Mouse (Mus musculus): ENCODE results near the gene Carnmt1. TPM values are rescaled to one million over a fixed set of nuclear protein-coding genes. Genes with fewer than 3 reads are reported as not detected.
A peak's percentile ranks its signal among the peaks of the same experiment; 100 is the strongest.

Gene Carnmt1
- 3.1 and 5.8 TPM in 2 replicates for polyA plus RNA-seq (2012; rRNA removed)

DNA sequence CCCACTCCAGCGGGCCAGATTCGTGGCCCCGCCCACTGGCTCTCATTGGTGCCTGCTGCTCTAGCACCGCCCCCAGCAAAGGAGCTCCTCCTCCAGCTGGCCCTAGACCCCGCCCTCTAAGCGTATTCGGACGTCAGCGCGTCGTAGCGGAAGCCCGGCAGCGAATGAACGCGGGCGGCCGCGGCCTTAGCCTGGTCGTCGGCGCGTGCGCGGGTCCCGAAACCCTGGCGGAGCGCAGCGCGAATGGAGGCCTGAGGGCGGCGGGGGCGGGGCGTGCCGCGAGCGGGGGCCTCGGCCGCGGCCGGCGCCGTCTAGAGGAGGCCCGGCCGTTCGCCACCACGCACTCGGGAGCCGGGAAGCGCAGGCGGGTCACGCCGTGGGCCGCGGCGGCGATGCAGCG lies at the start of gene Carnmt1:
Gene Carnmt1 (plus strand): TSS at position 157 of the 400 bp plus-strand sequence.
- Histone ChIP-seq H3K4me1 (ENCODE audit: control insufficient read depth, insufficient read depth, insufficient read length) (no peaks in the 10 kb centered on the region; the same call in 1 of the 2 replicates), H3K27me3 (ENCODE audit: control insufficient read depth, insufficient read depth, low read length) (no peaks in the 10 kb centered on the region)

DNA sequence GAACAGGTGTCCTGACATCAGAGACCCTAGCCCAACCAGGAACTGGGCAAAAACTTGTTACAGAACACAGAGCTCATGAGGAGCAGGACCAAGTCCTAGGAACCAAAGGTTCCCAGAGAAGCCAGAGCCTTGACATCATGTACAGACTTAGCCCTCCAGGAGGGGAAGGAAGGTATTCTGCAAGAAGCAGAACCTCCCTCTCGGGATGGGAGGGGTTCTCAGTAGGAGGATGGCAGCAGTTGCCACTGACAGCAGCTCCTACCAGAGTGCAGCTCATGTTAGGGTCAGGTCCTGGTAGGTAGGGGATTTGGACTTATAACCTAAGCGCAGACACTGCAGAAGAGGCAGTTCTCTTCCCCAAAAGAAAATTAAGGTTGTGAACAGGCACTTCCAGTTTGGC lies 46.7 kb upstream of the Carnmt1 start:
- H3K4me1 ChIP-seq (ENCODE audit: control insufficient read depth, insufficient read depth, insufficient read length), result peaks cover 27% of the 10 kb centered on the region
- H3K27me3 ChIP-seq (ENCODE audit: control insufficient read depth, insufficient read depth, low read length), result no peaks in the 10 kb centered on the region
- H3K4me3 ChIP-seq (ENCODE audit: extremely low read depth, insufficient read depth, insufficient read length), result no peak overlapping the region
- TF ChIP-seq POLR2A (IDR thresholded peaks at IDR 0.05; ENCODE audit: low read depth, low read length), result no peak
- DNase-seq (ENCODE audit: low read depth in 1 of 2, low spot score in 2 of 2), result no peak
- H3K36me3 ChIP-seq (ENCODE audit: control insufficient read depth, insufficient read depth, low read length), result no peaks in the 10 kb centered on the region
- no peak overlapping the region for H3K27ac ChIP-seq (ENCODE audit: insufficient read depth, low read length)
- 61% methylated on average over 2 of the region's 2 CpGs for WGBS

More for the DNA sequence above, at the start of gene Carnmt1:
- WGBS, result under 1% methylated on average over 51 of the region's 58 CpGs
- Histone ChIP-seq H3K27ac (ENCODE audit: insufficient read depth, low read length) (peak within 1 kb of the TSS; percentile 40), H3K4me3 (ENCODE audit: extremely low read depth, insufficient read depth, insufficient read length) (peak within 1 kb of the TSS; percentile 80), H3K36me3 (ENCODE audit: control insufficient read depth, insufficient read depth, low read length) (no peaks in the 10 kb centered on the region)
- no peak; the same call in 1 of the 2 replicates for TF ChIP-seq POLR2A (IDR thresholded peaks at IDR 0.05; ENCODE audit: low read depth, low read length)
- no peak for TF ChIP-seq CTCF (IDR thresholded peaks at IDR 0.05; ENCODE audit: extremely low read depth, insufficient read depth, insufficient read length, insufficient replicate concordance)
- DNase-seq (ENCODE audit: low read depth in 1 of 2, low spot score in 2 of 2), result peak; percentile 94 to 99

DNA sequence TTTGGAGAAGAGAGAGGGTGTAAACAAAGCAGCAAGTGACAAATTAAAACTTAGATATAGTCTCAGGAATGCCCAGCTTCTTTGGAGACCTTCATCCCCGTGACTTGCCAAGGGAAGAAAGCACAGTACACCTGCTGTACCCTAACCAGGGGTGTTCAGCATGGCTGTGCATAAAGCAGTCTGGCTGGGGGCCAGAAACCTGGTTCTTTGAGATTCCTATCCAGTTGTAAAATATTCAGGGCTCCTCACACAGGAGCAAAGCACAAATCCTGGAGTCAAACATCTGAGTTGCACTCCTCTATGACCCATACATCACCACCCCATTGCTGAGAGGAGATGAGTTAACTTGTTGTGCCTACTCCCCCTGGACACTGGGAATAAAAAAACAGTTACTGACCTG lies 41.0 kb upstream of the Carnmt1 start:
- Histone ChIP-seq H3K4me3 (ENCODE audit: extremely low read depth, insufficient read depth, insufficient read length) (0 out of 2 replicates have a peak overlapping the region, but pooled peaks have one; percentile 13), H3K27me3 (ENCODE audit: control insufficient read depth, insufficient read depth, low read length) (no peaks in the 10 kb centered on the region), H3K36me3 (ENCODE audit: control insufficient read depth, insufficient read depth, low read length) (no peaks in the 10 kb centered on the region), H3K4me1 (ENCODE audit: control insufficient read depth, insufficient read depth, insufficient read length) (peaks cover 7% of the 10 kb centered on the region; the same call in 1 of the 2 replicates), H3K27ac (ENCODE audit: insufficient read depth, low read length) (no peak overlapping the region)
- TF ChIP-seq POLR2A (IDR thresholded peaks at IDR 0.05; ENCODE audit: low read depth, low read length) (no peak), CTCF (IDR thresholded peaks at IDR 0.05; ENCODE audit: extremely low read depth, insufficient read depth, insufficient read length, insufficient replicate concordance) (no peak)
- WGBS, result 60% methylated on average over 1 of the region's 1 CpGs
- DNase-seq (ENCODE audit: low read depth in 1 of 2, low spot score in 2 of 2), result no peak

DNA sequence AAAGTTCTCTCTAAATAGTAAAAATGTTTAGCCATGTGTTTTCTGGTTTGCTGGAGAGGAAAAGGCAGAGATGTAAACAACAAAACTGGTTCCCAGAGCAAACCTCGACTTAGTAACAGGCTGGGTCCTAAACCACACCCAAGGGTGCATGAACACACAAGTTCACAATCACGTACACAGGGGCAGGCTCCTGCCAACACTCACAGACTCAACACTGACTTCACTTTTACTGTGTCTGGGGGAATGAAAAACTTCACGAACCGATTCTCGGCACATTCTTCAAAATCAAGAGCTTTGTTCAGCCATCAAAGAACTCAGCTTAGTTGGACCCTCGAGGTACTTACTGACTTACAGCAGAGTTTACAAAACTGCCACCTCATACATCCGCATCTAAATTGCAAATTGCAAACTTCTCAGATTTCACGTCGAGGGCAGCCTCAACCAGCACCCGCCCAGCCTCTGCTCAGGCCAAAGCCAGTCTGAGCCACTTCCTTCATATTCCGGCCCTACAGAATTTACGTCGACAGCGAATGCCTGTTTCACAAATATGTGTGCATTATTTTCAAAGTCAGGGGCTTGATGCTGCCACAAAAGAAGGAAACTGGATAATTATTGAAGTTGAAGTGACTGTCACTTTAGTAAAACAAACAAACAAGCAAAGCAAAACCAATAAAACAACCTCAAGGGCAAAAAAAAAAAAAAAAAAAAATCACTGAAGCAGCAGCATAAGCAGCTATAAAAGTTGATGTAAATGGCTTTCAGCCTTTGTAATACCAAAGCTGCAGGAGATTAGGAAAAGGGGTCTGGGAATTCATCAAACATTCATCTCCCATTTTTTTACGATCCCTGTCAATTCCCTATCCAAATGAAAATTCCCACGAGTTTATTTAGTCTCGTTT lies 40.1 kb upstream of the Carnmt1 start:
- peak overlapping the region; percentile 82 for H3K4me3 ChIP-seq (ENCODE audit: extremely low read depth, insufficient read depth, insufficient read length)
- DNase-seq (ENCODE audit: low read depth in 1 of 2, low spot score in 2 of 2), result no peak
- no peak overlapping the region for H3K27ac ChIP-seq (ENCODE audit: insufficient read depth, low read length)
- TF ChIP-seq POLR2A (IDR thresholded peaks at IDR 0.05; ENCODE audit: low read depth, low read length), result no peak
- no peak for TF ChIP-seq CTCF (IDR thresholded peaks at IDR 0.05; ENCODE audit: extremely low read depth, insufficient read depth, insufficient read length, insufficient replicate concordance)
- peaks cover 7% of the 10 kb centered on the region; the same call in 1 of the 2 replicates for H3K4me1 ChIP-seq (ENCODE audit: control insufficient read depth, insufficient read depth, insufficient read length)
- H3K36me3 ChIP-seq (ENCODE audit: control insufficient read depth, insufficient read depth, low read length), result no peaks in the 10 kb centered on the region
- no peaks in the 10 kb centered on the region for H3K27me3 ChIP-seq (ENCODE audit: control insufficient read depth, insufficient read depth, low read length)
- WGBS, result 8% methylated on average over 17 of the region's 17 CpGs

DNA sequence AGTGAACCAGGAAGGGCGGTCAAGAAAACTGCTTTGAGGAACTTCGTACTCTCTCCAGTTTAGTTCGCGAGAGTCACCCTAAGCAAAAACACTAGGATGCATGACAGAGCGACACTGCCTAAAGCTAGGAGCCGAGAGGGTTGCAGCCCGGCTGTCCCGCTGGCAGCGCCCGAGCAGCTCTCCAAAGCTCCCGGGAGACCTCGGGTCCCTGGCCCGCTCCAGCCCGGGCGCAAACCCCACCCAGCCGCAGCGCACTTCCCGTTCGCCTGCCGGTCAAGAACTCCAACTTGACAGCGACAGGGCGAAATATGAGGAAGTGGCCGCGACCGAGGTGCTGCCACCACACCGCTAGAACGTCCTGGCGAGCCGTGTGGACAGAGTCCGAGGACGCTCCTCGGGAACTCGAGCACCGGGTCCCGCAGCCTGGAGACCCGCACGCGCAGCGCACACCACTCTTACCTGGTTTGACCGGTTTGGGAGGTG lies 39.4 kb upstream of the Carnmt1 start:
- WGBS, result under 1% methylated on average over 40 of the region's 40 CpGs
- Histone ChIP-seq H3K27me3 (ENCODE audit: control insufficient read depth, insufficient read depth, low read length) (no peaks in the 10 kb centered on the region), H3K27ac (ENCODE audit: insufficient read depth, low read length) (peak overlapping the region; percentile 81), H3K36me3 (ENCODE audit: control insufficient read depth, insufficient read depth, low read length) (no peaks in the 10 kb centered on the region), H3K4me3 (ENCODE audit: extremely low read depth, insufficient read depth, insufficient read length) (peak overlapping the region; percentile 82), H3K4me1 (ENCODE audit: control insufficient read depth, insufficient read depth, insufficient read length) (peaks cover 7% of the 10 kb centered on the region; the same call in 1 of the 2 replicates)
- TF ChIP-seq POLR2A (IDR thresholded peaks at IDR 0.05; ENCODE audit: low read depth, low read length), result no peak
- TF ChIP-seq CTCF (IDR thresholded peaks at IDR 0.05; ENCODE audit: extremely low read depth, insufficient read depth, insufficient read length, insufficient replicate concordance), result no peak
- DNase-seq (ENCODE audit: low read depth in 1 of 2, low spot score in 2 of 2), result peak in 1 of 2 experiments; percentile 70

DNA sequence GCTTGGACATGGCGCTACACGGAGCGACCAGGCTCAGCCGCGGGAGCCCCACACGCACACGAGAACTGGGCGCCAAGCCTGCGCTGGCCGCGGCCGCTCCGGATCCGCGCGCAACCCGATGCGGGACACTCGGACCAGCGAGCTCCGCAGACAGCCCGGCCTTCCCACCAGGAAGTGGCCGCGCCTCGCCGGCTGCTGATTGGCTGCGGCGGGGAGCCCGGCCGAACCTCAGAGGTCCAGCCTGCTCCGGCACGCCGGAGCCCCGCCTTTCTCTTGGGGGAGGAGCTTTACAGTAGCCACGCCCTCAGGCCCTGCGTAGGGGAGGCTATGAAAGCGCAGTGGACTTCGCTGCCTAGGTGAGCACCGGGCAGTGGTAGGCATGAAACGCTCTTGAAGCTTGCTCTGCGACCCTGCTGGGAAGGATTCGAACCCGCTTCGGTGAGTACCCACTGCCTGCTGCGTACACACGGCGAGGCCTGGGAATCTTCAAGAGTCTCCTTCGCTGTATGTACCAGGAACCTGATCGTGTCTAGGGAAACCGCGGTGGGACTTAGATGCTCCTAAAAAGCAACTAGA lies 38.8 kb upstream of the Carnmt1 start, which contains the start of the genes Ostf1 and Nmrk1:
Gene Ostf1 (minus strand): TSS at position 180 of the 576 bp plus-strand sequence.
Gene Nmrk1 (plus strand): TSS at position 307 of the 576 bp plus-strand sequence.
- Histone ChIP-seq H3K27ac (ENCODE audit: insufficient read depth, low read length) (peak within 1 kb of the TSS; percentile 81), H3K27me3 (ENCODE audit: control insufficient read depth, insufficient read depth, low read length) (no peaks in the 10 kb centered on the region), H3K4me3 (ENCODE audit: extremely low read depth, insufficient read depth, insufficient read length) (peak within 1 kb of the TSS; percentile 82), H3K36me3 (ENCODE audit: control insufficient read depth, insufficient read depth, low read length) (no peaks in the 10 kb centered on the region), H3K4me1 (ENCODE audit: control insufficient read depth, insufficient read depth, insufficient read length) (peaks cover 7% of the 10 kb centered on the region; the same call in 1 of the 2 replicates)
- DNase-seq (ENCODE audit: low read depth in 1 of 2, low spot score in 2 of 2), result peak; percentile 75 to 98
- TF ChIP-seq POLR2A (IDR thresholded peaks at IDR 0.05; ENCODE audit: low read depth, low read length) (peak; percentile 58), CTCF (IDR thresholded peaks at IDR 0.05; ENCODE audit: extremely low read depth, insufficient read depth, insufficient read length, insufficient replicate concordance) (no peak)
- under 1% methylated on average over 51 of the region's 51 CpGs for WGBS
